Mouse (Mus musculus) right cerebral cortex, postnatal 25 days (tissue): ENCODE data around the gene Nsd2.
A peak's percentile ranks its signal among the peaks of the same experiment; 100 is the strongest.
"Not testable (repeated sequence)": the region's sequence is repeated elsewhere in the genome, so short reads cannot be mapped to it uniquely, and the experiment has no call there.

ENCODE experiments used
- DNase-seq: peaks from one replicate; pipeline ENCODE4 v3.0.0; 2022

The Nsd2 gene

DNA sequence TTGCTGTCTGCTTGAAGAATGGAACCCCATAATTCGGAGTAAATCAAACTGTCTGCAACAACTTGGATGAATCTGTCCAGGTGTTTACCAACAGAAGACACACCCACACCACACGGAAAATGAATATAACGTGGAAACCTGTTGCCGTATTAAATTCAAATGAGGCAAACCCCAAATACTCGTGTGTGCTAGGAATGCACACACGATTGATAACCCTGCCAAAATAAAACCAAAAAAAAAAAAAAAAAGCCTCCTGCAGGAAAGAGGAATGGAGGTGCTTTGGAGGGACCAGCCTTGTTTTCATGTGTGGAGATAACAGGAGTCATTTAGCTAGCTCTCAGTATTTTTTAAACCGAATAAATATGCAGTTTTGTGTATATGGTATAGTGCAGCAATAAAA, 114.4 kb downstream of the Nsd2 start:
- DNase-seq = no peak

GRCm38 (mm10) chr5:33935700-33936111, 115.2 kb downstream of the Nsd2 start:
- DNase-seq = no peak

DNA sequence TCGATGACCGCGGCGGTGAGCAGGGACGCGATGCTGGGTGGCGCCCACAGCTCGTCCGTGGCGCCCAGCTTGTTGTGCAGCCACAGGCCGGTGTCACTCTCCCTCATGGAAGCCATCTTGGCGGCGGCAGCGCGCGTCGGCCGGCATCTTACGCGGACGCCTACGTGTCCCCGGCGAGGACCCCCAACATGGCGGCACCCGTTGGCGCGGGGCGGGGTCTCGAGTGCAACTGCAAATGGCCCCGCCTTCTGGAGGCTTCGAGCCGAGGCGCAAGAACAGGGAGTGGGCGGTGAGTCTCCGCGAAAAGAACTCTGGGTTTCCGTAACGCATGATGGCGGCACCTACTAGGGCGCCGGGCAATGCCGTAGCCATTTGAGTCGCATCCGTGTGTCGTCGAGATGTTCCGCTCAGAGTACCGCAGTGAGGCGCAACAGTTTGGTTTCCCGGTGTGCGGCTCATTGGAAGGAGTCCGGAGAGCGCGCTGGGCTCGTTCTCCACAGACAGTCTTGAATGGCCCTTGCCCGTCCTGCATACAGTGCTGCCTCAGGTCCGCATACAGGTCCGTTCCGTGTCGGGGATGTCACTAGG, 115.7 kb downstream of the Nsd2 start, which contains the start of gene Nelfa:
Gene Nelfa (minus strand): TSS at position 294 of the 588 bp plus-strand sequence.
- peak; percentile 99 for DNase-seq

- DNase-seq = no peak
Observed at GRCm38 (mm10) chr5:33937230-33937629, 116.7 kb downstream of the Nsd2 start.

GRCm38 (mm10) chr5:33938448-33938847, 117.9 kb downstream of the Nsd2 start:
- no peak for DNase-seq

DNA sequence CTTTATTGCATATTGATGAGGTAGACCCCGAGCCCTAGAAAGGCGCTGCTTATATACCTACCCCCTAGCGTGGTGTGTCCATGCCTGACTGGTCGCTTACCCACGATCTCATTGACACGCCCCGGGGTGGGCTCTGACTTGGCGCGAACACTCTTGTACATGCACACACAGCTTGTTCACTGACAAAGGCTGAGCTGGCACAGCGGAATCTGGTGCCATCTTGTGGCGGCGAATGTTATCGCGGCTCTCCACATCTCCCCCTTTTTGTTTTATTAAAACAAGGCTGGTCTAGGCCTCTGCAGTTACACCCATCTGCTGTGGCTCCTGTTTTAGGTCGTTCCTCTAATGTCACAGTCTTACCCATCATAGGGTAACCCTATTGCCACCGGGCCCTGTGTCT, 126.5 kb downstream of the Nsd2 start:
- DNase-seq = not testable (repeated sequence)
